Mouse (Mus musculus) layer of hippocampus, postnatal 14 days (tissue): Measurements from ENCODE around the gene Cd2bp2. TPM values are rescaled to one million over a fixed set of nuclear protein-coding genes. Genes with fewer than 3 reads are reported as not detected.
"Not testable (repeated sequence)": the region's sequence is repeated elsewhere in the genome, so short reads cannot be mapped to it uniquely, and the experiment has no call there.

ENCODE experiments used
- DNase-seq, 2 experiments: peaks; one replicate each; pipeline ENCODE4 v3.0.0; 2021 to 2022; ENCODE audit warnings: low spot score in 2 of 2, mixed read lengths in 1 of 2
- total RNA-seq, 2 experiments: library from RNA; stranded (reverse); gene quantifications; 2 replicates each; pipeline ENCODE4 v1.2.3; 2021

The Cd2bp2 gene
- total RNA-seq, 2 experiments from 2014 or later, result 75.1 to 77.0 TPM

- DNase-seq, result no peak
These were observed 1.7 kb downstream of the Cd2bp2 start for GRCm38 (mm10) chr7:127194011-127194632.

DNA sequence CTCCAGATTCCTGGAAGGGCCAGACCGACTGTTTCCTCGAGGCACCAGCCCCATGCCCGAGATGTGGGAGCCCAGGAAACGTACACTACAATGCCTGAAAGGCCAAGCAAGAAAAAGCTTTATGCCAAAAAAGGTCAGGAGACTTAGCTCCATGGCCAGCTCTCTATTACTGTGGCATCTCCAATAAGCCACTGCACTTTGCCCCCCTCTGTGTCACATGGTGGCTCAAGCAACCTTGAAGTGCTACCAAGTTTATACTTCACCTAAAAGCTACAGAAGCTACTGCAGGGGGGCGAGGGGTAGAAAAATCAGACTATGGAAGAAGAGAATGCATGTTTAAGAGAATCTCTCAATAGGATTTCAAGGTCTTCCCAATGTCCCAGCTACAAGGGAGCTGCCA, 2.9 kb downstream of the Cd2bp2 start:
- no peak for DNase-seq

DNA sequence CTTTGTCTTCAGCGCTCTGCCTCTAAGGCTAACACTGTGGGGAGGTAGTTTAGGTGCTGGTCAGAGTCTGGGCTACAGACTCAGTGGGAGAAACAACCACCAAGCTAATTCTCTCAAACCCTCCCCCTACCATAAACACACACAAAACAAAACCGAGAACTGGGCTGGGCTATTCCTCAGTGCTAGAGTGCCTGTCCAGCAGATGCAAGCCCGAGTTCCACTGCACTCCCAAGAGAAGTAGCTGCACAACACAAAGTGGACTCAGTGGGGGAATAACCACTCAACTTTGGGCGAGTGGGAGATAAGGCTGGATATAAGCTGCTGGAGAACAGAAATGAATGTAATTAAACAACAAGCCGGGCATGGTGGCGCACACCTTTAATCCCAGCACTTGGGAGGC, 5.2 kb downstream of the Cd2bp2 start:
- DNase-seq, result no peak

GRCm38 (mm10) chr7:127188305-127189276, 7.3 kb downstream of the Cd2bp2 start:
- no peak for DNase-seq

DNA sequence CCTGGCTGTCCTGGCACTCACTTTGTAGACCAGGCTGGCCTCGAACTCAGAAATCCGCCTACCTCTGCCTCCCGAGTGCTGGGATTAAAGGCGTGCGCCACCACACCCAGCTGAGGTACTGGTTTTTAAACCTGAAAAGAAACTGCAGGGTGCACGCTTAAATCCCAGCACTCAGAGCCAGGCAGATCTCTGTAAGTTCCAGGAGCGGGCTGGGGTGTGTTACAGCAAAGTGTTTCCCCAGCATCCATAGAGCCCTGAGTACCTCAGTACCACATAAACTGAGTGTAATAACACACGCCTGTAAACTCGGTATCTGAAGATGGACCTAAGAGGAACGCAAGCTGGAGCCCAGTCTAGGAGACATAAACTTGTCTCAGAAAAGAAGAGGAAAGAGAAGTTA, 8.5 kb downstream of the Cd2bp2 start:
- no peak for DNase-seq

- no peak for DNase-seq
These were observed 10.2 kb downstream of the Cd2bp2 start for GRCm38 (mm10) chr7:127185601-127186000.

GRCm38 (mm10) chr7:127184720-127185119, 11.1 kb downstream of the Cd2bp2 start:
- no peak for DNase-seq

- no peak for DNase-seq
These were observed 12.0 kb downstream of the Cd2bp2 start for GRCm38 (mm10) chr7:127183828-127184227.

GRCm38 (mm10) chr7:127183345-127183744, 12.5 kb downstream of the Cd2bp2 start:
- DNase-seq, result no peak

DNA sequence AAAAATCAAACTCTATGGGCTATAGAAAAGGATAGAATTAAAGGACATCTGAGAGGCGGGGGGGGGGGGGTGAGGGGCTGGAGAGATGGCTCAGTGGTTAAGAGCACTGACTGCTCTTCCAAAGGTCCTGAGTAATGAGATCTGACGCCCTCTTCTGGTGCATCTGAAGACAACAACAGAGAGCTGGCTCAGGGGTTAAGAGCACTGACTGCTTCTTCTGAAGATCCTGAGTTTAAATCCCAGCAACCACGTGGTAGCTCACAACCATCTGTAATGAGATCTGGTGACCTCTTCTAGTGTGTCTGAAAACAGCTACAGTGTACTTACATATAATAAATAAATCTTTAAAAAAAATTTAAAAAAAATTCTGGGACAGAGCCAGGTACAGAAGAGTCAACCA, 14.1 kb downstream of the Cd2bp2 start:
- DNase-seq, result not testable (repeated sequence)

DNA sequence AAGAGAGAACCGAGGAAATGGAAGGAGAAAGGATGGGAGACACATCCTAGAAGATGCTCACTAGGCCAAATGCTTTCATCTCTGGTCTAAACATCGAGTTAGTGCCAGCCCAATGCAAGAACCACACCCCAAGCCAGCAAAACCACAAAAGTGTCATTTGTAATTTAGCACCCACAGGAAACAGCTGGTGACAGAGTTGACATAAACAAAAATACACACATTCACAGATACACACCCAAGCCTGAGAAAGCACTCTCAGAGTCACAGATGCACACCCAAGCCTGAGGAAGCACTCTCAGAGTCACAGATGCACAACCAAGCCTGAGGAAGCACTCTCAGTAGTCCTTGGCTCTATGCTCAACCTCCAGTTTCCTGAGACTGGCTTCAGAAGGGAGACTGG, 15.1 kb downstream of the Cd2bp2 start:
- DNase-seq, result no peak

DNA sequence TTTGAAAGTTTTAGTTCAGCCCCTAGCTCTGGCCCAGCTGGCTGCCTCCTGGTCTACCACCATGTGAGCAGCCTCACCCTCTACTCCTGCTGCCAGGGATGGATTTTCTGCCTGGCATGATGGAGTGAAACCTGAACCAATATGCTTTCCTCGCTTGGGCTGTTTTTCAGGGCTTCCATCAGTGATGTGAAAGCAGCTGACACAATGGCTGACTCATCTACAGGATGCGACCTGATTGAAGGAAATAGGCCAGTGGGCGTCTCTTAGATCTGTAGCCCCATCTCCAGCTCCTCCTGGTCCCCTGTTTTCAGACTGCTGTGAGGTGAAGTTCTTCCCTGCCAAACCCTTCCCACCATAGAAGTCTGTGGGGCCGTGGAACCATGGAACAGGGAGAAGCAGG, 18.9 kb downstream of the Cd2bp2 start:
- DNase-seq, result no peak

DNA sequence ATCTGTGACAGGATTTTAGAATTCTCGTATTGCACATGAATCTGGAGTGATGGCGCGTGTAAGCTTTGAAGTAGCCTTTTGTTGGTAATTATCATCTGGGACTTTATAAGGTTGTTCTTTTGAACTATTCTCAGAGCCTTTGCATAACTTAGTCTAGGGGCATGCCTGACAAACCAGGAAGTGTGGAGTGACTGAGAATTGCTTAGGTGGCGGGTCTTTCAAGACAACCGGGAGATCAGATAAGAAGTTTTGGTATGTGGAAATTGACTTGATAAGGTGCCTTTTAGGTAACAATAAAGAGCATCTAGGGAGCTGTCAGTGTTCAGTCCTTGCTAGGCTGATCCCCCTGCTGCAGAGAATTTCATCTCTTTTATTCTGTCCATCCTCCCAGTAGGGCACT, 29.3 kb downstream of the Cd2bp2 start:
- DNase-seq, result no peak

- no peak for DNase-seq
These were observed 30.0 kb downstream of the Cd2bp2 start for GRCm38 (mm10) chr7:127165607-127166493.

DNA sequence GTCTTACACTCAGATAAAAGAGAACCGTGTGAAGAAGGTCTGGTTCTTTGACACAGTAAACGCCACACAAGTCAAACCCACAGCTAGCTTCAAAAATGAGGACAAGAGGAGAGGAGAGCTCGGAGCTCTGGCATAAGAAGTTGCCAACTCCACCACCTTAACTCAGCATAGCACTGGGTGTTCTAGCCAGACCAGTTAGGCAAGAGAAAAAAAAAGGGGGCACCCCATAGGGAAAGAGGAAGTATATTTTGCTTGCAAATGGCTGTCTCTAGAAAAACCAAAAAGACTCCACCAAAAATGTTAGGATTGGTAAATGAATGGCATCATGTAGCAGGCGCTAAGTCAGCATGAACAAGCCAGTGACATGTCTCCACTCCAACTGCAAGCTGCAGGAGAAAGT, 31.8 kb downstream of the Cd2bp2 start:
- DNase-seq, result no peak

- DNase-seq, result no peak
These were observed 33.3 kb downstream of the Cd2bp2 start for GRCm38 (mm10) chr7:127162546-127162945.

DNA sequence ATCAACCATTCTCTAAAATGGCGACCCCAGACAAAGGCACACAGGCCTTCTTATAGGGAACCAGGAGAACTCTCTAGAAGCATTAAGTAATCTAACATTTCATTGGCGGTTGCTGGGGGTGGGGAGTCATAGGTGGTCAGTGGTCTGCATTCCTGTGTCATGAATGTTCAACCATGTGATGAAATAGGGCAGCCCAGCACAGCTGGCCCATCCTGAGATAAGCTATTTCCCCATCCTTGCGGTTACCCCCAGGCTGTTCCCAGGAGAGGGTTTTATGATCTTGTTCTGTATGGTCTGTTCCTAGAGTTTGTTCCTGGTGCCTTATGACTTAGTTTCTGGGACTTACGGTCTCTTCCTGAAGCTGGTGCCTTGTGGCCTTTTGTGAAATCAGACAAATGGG, 38.3 kb downstream of the Cd2bp2 start:
- no peak for DNase-seq

GRCm38 (mm10) chr7:127153477-127153876, 42.4 kb downstream of the Cd2bp2 start:
- no peak for DNase-seq

DNA sequence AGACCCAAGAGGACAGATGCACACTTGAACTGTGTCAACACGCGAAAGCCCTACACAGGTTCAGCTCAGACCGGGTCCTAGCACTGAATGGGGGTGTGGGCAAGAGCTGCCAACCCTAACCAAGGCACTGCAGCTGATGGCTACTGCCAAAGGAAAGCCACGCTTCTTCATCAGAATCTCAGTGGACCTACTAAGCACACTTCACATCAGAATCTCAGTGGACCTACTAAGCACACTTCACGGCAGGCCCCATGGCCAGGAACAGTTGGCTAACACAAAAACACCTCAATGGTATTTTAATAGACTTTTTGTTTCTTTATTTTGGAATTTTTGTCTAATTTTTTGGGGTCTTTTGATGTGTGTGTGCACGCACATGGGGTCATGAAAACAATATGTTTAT, 43.4 kb downstream of the Cd2bp2 start:
- no peak for DNase-seq

DNA sequence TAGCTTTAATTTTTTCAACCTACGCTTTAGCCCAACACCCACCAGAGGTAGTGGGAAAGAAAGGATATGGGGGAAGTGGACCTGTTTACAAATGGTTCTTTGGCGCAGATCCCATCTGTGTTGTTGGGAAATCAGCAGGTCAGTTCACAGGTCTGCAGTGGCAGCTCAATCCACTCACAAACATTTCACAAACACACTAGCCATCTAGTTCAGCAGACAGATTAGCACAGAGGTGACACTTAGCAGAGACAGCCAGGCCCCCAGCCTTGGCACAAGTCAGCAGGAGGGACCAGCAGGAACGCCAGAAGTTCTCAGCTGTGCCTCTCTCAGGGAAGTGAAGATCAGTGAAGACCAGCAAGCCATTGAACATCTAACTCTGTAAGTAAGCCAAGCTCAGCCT, 47.9 kb downstream of the Cd2bp2 start:
- no peak for DNase-seq

DNA sequence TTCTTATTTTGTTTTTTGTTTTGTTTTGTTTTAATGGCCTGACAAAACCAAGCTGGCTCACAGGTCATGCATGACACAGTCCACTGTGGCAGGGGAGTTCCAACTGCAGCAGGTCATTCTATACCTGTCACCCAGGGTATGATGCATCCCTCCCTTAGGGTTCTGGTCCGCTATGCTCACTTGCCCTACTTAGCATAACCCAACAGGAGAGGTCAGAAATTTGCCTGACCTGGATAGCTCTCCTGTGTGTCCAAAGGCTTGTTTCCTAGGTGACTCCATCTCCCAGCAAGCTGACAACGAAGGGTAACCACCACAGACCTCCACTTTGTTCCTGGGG, 49.6 kb downstream of the Cd2bp2 start:
- no peak for DNase-seq
